Mouse (Mus musculus): ENCODE results near the gene Csnk1g1. TPM values are rescaled to one million over a fixed set of nuclear protein-coding genes. Genes with fewer than 3 reads are reported as not detected.

Csnk1g1 gene
- polyA plus RNA-seq, 1 experiment, result 20.6 TPM

- Histone ChIP-seq H3K4me3 (ENCODE audit: insufficient read depth, low read length) (peak overlapping the region; percentile 54), H3K27ac (ENCODE audit: insufficient read depth, low read length) (no peak overlapping the region), H3K4me1 (ENCODE audit: control insufficient read depth, insufficient read depth, low read length) (peaks cover 2% of the 10 kb centered on the region; the same call in 1 of the 2 replicates)
- no peak for TF ChIP-seq POLR2A (IDR thresholded peaks at IDR 0.05; ENCODE audit: extremely low read depth, insufficient read depth, low read length)
- no peak for TF ChIP-seq CTCF (IDR thresholded peaks at IDR 0.05; ENCODE audit: extremely low read depth, insufficient read depth, low read length)
Observed at GRCm38 (mm10) chr9:65909837-65910236, 1.1 kb downstream of the Csnk1g1 start.

GRCm38 (mm10) chr9:65913976-65914375 lies 5.3 kb downstream of the Csnk1g1 start:
- Histone ChIP-seq H3K4me1 (ENCODE audit: control insufficient read depth, insufficient read depth, low read length) (no peaks in the 10 kb centered on the region; the same call in 1 of the 2 replicates), H3K4me3 (ENCODE audit: insufficient read depth, low read length) (no peak overlapping the region), H3K27ac (ENCODE audit: insufficient read depth, low read length) (no peak overlapping the region)
- no peak for TF ChIP-seq POLR2A (IDR thresholded peaks at IDR 0.05; ENCODE audit: extremely low read depth, insufficient read depth, low read length)
- 0 out of 2 replicates have a peak, but pooled peaks have one; percentile 14 for TF ChIP-seq CTCF (IDR thresholded peaks at IDR 0.05; ENCODE audit: extremely low read depth, insufficient read depth, low read length)

- H3K4me1 ChIP-seq (ENCODE audit: control insufficient read depth, insufficient read depth, low read length), result no peaks in the 10 kb centered on the region; the same call in 1 of the 2 replicates
- TF ChIP-seq POLR2A (IDR thresholded peaks at IDR 0.05; ENCODE audit: extremely low read depth, insufficient read depth, low read length) (no peak), CTCF (IDR thresholded peaks at IDR 0.05; ENCODE audit: extremely low read depth, insufficient read depth, low read length) (no peak)
- H3K4me3 ChIP-seq (ENCODE audit: insufficient read depth, low read length), result no peak overlapping the region
- H3K27ac ChIP-seq (ENCODE audit: insufficient read depth, low read length), result no peak overlapping the region
Observed at GRCm38 (mm10) chr9:65917015-65917414, 8.3 kb downstream of the Csnk1g1 start.

GRCm38 (mm10) chr9:65928456-65928855 lies 19.7 kb downstream of the Csnk1g1 start:
- H3K4me1 ChIP-seq (ENCODE audit: control insufficient read depth, insufficient read depth, low read length), result peaks cover 2% of the 10 kb centered on the region

GRCm38 (mm10) chr9:65929826-65930225 lies 21.1 kb downstream of the Csnk1g1 start:
- H3K27ac ChIP-seq (ENCODE audit: insufficient read depth, low read length), result no peak overlapping the region
- peaks cover 2% of the 10 kb centered on the region for H3K4me1 ChIP-seq (ENCODE audit: control insufficient read depth, insufficient read depth, low read length)
- no peak overlapping the region for H3K4me3 ChIP-seq (ENCODE audit: insufficient read depth, low read length)
- no peak for TF ChIP-seq CTCF (IDR thresholded peaks at IDR 0.05; ENCODE audit: extremely low read depth, insufficient read depth, low read length)

More at GRCm38 (mm10) chr9:65928456-65928855, 19.7 kb downstream of the Csnk1g1 start:
- no peak overlapping the region for H3K27ac ChIP-seq (ENCODE audit: insufficient read depth, low read length)
- H3K4me3 ChIP-seq (ENCODE audit: insufficient read depth, low read length), result no peak overlapping the region
- TF ChIP-seq CTCF (IDR thresholded peaks at IDR 0.05; ENCODE audit: extremely low read depth, insufficient read depth, low read length) (no peak), POLR2A (IDR thresholded peaks at IDR 0.05; ENCODE audit: extremely low read depth, insufficient read depth, low read length) (no peak)

- Histone ChIP-seq H3K4me1 (ENCODE audit: control insufficient read depth, insufficient read depth, low read length) (peaks cover 2% of the 10 kb centered on the region; the same call in 1 of the 2 replicates), H3K27ac (ENCODE audit: insufficient read depth, low read length) (no peak overlapping the region), H3K4me3 (ENCODE audit: insufficient read depth, low read length) (no peak overlapping the region)
- no peak for TF ChIP-seq POLR2A (IDR thresholded peaks at IDR 0.05; ENCODE audit: extremely low read depth, insufficient read depth, low read length)
- TF ChIP-seq CTCF (IDR thresholded peaks at IDR 0.05; ENCODE audit: extremely low read depth, insufficient read depth, low read length), result no peak
Observed at GRCm38 (mm10) chr9:65937566-65937965, 28.8 kb downstream of the Csnk1g1 start.

- H3K4me1 ChIP-seq (ENCODE audit: control insufficient read depth, insufficient read depth, low read length), result no peaks in the 10 kb centered on the region
- no peak overlapping the region for H3K27ac ChIP-seq (ENCODE audit: insufficient read depth, low read length)
- H3K4me3 ChIP-seq (ENCODE audit: insufficient read depth, low read length), result no peak overlapping the region
- TF ChIP-seq POLR2A (IDR thresholded peaks at IDR 0.05; ENCODE audit: extremely low read depth, insufficient read depth, low read length) (no peak), CTCF (IDR thresholded peaks at IDR 0.05; ENCODE audit: extremely low read depth, insufficient read depth, low read length) (no peak)
Observed at GRCm38 (mm10) chr9:65951082-65951587, 42.4 kb downstream of the Csnk1g1 start.

- TF ChIP-seq CTCF (IDR thresholded peaks at IDR 0.05; ENCODE audit: extremely low read depth, insufficient read depth, low read length) (no peak), POLR2A (IDR thresholded peaks at IDR 0.05; ENCODE audit: extremely low read depth, insufficient read depth, low read length) (no peak)
- Histone ChIP-seq H3K4me3 (ENCODE audit: insufficient read depth, low read length) (no peak overlapping the region), H3K4me1 (ENCODE audit: control insufficient read depth, insufficient read depth, low read length) (no peaks in the 10 kb centered on the region; the same call in 1 of the 2 replicates), H3K27ac (ENCODE audit: insufficient read depth, low read length) (no peak overlapping the region)
Observed at GRCm38 (mm10) chr9:65970009-65970408, 61.3 kb downstream of the Csnk1g1 start.

- Histone ChIP-seq H3K4me3 (ENCODE audit: insufficient read depth, low read length) (no peak overlapping the region), H3K4me1 (ENCODE audit: control insufficient read depth, insufficient read depth, low read length) (no peaks in the 10 kb centered on the region; the same call in 1 of the 2 replicates), H3K27ac (ENCODE audit: insufficient read depth, low read length) (no peak overlapping the region)
- no peak for TF ChIP-seq CTCF (IDR thresholded peaks at IDR 0.05; ENCODE audit: extremely low read depth, insufficient read depth, low read length)
- no peak for TF ChIP-seq POLR2A (IDR thresholded peaks at IDR 0.05; ENCODE audit: extremely low read depth, insufficient read depth, low read length)
Observed at GRCm38 (mm10) chr9:65973206-65973605, 64.5 kb downstream of the Csnk1g1 start.

- no peaks in the 10 kb centered on the region; the same call in 1 of the 2 replicates for H3K4me1 ChIP-seq (ENCODE audit: control insufficient read depth, insufficient read depth, low read length)
- no peak for TF ChIP-seq CTCF (IDR thresholded peaks at IDR 0.05; ENCODE audit: extremely low read depth, insufficient read depth, low read length)
- no peak for TF ChIP-seq POLR2A (IDR thresholded peaks at IDR 0.05; ENCODE audit: extremely low read depth, insufficient read depth, low read length)
Observed at GRCm38 (mm10) chr9:65975886-65976285, 67.2 kb downstream of the Csnk1g1 start.

More at GRCm38 (mm10) chr9:65975886-65976285, 67.2 kb downstream of the Csnk1g1 start:
- no peak overlapping the region for H3K27ac ChIP-seq (ENCODE audit: insufficient read depth, low read length)
- no peak overlapping the region for H3K4me3 ChIP-seq (ENCODE audit: insufficient read depth, low read length)
